8 mouse cellular contexts compared by ENCODE assay signal in the genomic region with DNA sequence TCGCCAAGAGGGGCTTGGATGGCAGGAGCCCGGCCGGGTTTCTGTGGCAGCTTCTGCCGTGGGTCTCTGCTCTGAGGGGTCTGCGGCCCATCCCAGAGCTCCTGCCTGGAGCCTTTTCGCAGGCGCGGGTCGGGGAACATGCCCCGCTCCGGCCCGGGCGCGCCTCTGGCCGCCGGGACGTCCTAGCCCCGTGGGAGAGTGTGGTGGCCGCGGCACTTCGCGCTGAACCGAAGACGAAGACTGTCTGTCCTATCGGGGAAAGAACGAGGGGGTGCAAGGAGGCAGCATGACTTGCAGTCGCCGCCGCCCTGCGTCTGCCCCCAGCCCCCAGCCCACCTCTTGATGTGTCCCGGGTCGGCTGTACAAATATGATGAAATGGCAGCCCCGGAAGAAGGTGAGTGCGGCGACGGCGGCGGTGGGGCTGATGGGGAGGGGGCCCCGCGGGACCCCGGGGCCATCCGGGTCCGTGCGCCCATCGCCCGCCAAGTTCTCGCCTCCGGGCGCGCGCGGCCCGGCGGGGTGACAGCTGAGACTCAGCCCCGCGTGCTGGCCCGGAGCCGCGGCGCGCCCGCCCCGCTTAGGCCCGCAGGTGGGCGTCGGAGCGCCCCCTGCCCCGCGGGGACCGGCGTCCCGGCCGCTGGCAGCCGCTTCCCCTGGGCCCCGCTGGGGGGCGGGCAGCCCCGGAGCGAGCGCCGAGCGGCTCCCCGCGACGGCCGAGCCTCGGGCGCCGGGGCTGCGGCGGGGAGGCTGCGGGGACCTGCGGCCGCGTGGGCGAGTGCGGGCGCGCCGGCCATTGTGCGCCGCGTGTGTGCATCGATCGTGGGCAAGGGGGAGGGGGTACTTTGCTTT.
A peak's percentile ranks its signal among the peaks of the same experiment; 100 is the strongest.
DNase-seq lines count a peak whose midpoint lies in the region; ATAC-seq and TF ChIP-seq lines count a peak whose summit lies in the region.

No protein-coding gene starts in this region.

- H3K27me3 ChIP-seq in embryonic facial prominence, embryonic 13.5 days: no peaks in the 10 kb centered on the region
- H3K27me3 ChIP-seq in heart, embryonic 13.5 days (replicated peaks): peaks cover 14% of the 10 kb centered on the region; the same call in 1 of the 2 replicates
- H3K27me3 ChIP-seq in kidney, postnatal 0 days (ENCODE audit: insufficient read depth, low read length): no peaks in the 10 kb centered on the region
- no peaks in the 10 kb centered on the region for H3K27me3 ChIP-seq in lung, postnatal 0 days (replicated peaks; ENCODE audit: insufficient read depth, low read length)

- H3K4me3 ChIP-seq in embryonic facial prominence, embryonic 13.5 days: peak overlapping the region; percentile 79
- peak overlapping the region; percentile 77 for H3K4me3 ChIP-seq in heart, embryonic 13.5 days
- H3K4me3 ChIP-seq in kidney, postnatal 0 days (replicated peaks; ENCODE audit: low read depth, low read length): peak overlapping the region; percentile 62
- H3K4me3 ChIP-seq in lung, postnatal 0 days (ENCODE audit: low read depth, low read length): peak overlapping the region; percentile 66

- peaks cover 5% of the 10 kb centered on the region for H3K36me3 ChIP-seq in embryonic facial prominence, embryonic 13.5 days
- peaks cover 7% of the 10 kb centered on the region for H3K36me3 ChIP-seq in heart, embryonic 13.5 days
- H3K36me3 ChIP-seq in kidney, postnatal 0 days (ENCODE audit: insufficient read depth, low read length): no peaks in the 10 kb centered on the region
- no peaks in the 10 kb centered on the region for H3K36me3 ChIP-seq in lung, postnatal 0 days (ENCODE audit: insufficient read depth, low read length)

- TF ChIP-seq EP300 in lung, postnatal 0 days (IDR thresholded peaks at IDR 0.05): no peak

- peaks cover 4% of the 10 kb centered on the region; the same call in 1 of the 2 replicates for H3K9me3 ChIP-seq in embryonic facial prominence, embryonic 13.5 days
- 0 out of 2 replicates have a peak, but pooled peaks cover 6% of the 10 kb centered on the region for H3K9me3 ChIP-seq in heart, embryonic 13.5 days
- H3K9me3 ChIP-seq in kidney, postnatal 0 days (replicated peaks; ENCODE audit: low read length): no peaks in the 10 kb centered on the region
- no peaks in the 10 kb centered on the region for H3K9me3 ChIP-seq in lung, postnatal 0 days (ENCODE audit: low read length)

- DNase-seq in CD8-positive naive resting alpha-beta T cell, adult 2 months (ENCODE audit: low read depth in 2 of 2, low spot score in 2 of 2): peak; percentile 35 to 42
- peak; percentile 74 for DNase-seq in adrenal gland, adult 2 months
- DNase-seq in kidney, postnatal 0 days (ENCODE audit: low spot score): peak; percentile 61
- DNase-seq in lung, postnatal 0 days (ENCODE audit: low spot score): peak; percentile 54
- DNase-seq in ovary, postnatal 14 days (ENCODE audit: low spot score): peak; percentile 34
- DNase-seq in urinary bladder, postnatal 25 days (ENCODE audit: low spot score): peak; percentile 33

- WGBS in embryonic facial prominence, embryonic 13.5 days: under 1% methylated on average over 75 of the region's 104 CpGs
- under 1% methylated on average over 89 of the region's 104 CpGs for WGBS in heart, embryonic 13.5 days
- WGBS in kidney, postnatal 0 days: under 1% methylated on average over 100 of the region's 104 CpGs
- WGBS in lung, postnatal 0 days: under 1% methylated on average over 52 of the region's 104 CpGs

- peak overlapping the region; percentile 96 for H3K27ac ChIP-seq in embryonic facial prominence, embryonic 13.5 days
- H3K27ac ChIP-seq in heart, embryonic 13.5 days (replicated peaks): peak overlapping the region; percentile 90
- peak overlapping the region; percentile 89 for H3K27ac ChIP-seq in kidney, postnatal 0 days
- peak overlapping the region; percentile 95 for H3K27ac ChIP-seq in lung, postnatal 0 days (ENCODE audit: low read length)

- peak overlapping the region; percentile 88 for H3K9ac ChIP-seq in embryonic facial prominence, embryonic 13.5 days
- H3K9ac ChIP-seq in heart, embryonic 13.5 days: peak overlapping the region; percentile 90
- H3K9ac ChIP-seq in kidney, postnatal 0 days (ENCODE audit: low read depth, low read length): peak overlapping the region; percentile 74
- H3K9ac ChIP-seq in lung, postnatal 0 days (replicated peaks; ENCODE audit: low read depth): peak overlapping the region; percentile 63

- H3K4me2 ChIP-seq in embryonic facial prominence, embryonic 13.5 days: peak overlapping the region; percentile 88
- H3K4me2 ChIP-seq in heart, embryonic 13.5 days: peak overlapping the region; percentile 98
- peak overlapping the region; percentile 95 for H3K4me2 ChIP-seq in kidney, postnatal 0 days (ENCODE audit: low read length)
- H3K4me2 ChIP-seq in lung, postnatal 0 days (replicated peaks; ENCODE audit: low read depth, low read length): peak overlapping the region; percentile 89

- peaks cover 23% of the 10 kb centered on the region for H3K4me1 ChIP-seq in embryonic facial prominence, embryonic 13.5 days
- peaks cover 35% of the 10 kb centered on the region for H3K4me1 ChIP-seq in heart, embryonic 13.5 days
- H3K4me1 ChIP-seq in kidney, postnatal 0 days (replicated peaks; ENCODE audit: insufficient read depth, low read length): peaks cover 9% of the 10 kb centered on the region; the same call in 1 of the 2 replicates
- H3K4me1 ChIP-seq in lung, postnatal 0 days (ENCODE audit: insufficient read depth, low read depth, low read length): no peaks in the 10 kb centered on the region; the same call in 1 of the 2 replicates

- no peak; the same call in 1 of the 2 replicates for TF ChIP-seq CTCF in kidney, postnatal 0 days (IDR thresholded peaks at IDR 0.05; ENCODE audit: low read depth)
- peak; percentile 18; the same call in 1 of the 2 replicates for TF ChIP-seq CTCF in lung, postnatal 0 days (IDR thresholded peaks at IDR 0.05)

- ATAC-seq in embryonic facial prominence, embryonic 13.5 days (ENCODE audit: insufficient number of reproducible peaks, insufficient read depth, low FRiP score, low TSS enrichment, low read depth): no peak
- ATAC-seq in heart, embryonic 13.5 days (ENCODE audit: extremely low read depth, insufficient number of reproducible peaks, low FRiP score, low TSS enrichment): peak; percentile 54
- peak; percentile 34; the same call in 1 of the 2 replicates for ATAC-seq in kidney, postnatal 0 days (replicated peaks; ENCODE audit: low FRiP score, low read depth)
- peak; percentile 53 for ATAC-seq in lung, postnatal 0 days
